Mouse (Mus musculus) stomach, embryonic 15.5 days (tissue): ENCODE data around the gene Tob2. TPM values are rescaled to one million over a fixed set of nuclear protein-coding genes. Genes with fewer than 3 reads are reported as not detected.

Source experiments
- ATAC-seq: fragments of 200-750 bp; cut with Nextera tagmentation; 2 replicates; pipeline ENCODE4 v1.8.0; 2017; ENCODE audit warnings: low read depth, moderate number of reproducible peaks, moderate TSS enrichment; ENCODE audit not compliant: insufficient read depth, low FRiP score
- H3K27ac ChIP-seq: fragments of 300-500 bp; sonication (generic); 2 replicates; pipeline ENCODE4 v1.5.1; 2015; ENCODE audit warnings: mild to moderate bottlenecking, inconsistent platforms
- H3K27me3 ChIP-seq: fragments of 300-500 bp; sonication (generic); replicated peaks from 2 replicates; pipeline ENCODE4 v1.6.1; 2015; ENCODE audit warnings: inconsistent platforms
- H3K36me3 ChIP-seq: fragments of 300-500 bp; sonication (generic); 2 replicates; pipeline ENCODE4 v1.6.1; 2015; ENCODE audit warnings: inconsistent platforms
- H3K4me1 ChIP-seq: fragments of 300-500 bp; sonication (generic); 2 replicates; pipeline ENCODE4 v1.6.1; 2015; ENCODE audit warnings: inconsistent platforms
- H3K4me2 ChIP-seq: fragments of 300-500 bp; sonication (generic); 2 replicates; pipeline ENCODE4 v1.6.1; 2015; ENCODE audit warnings: mild to moderate bottlenecking, inconsistent platforms
- H3K4me3 ChIP-seq: fragments of 300-500 bp; sonication (generic); replicated peaks from 2 replicates; pipeline ENCODE4 v1.5.1; 2015; ENCODE audit warnings: inconsistent platforms
- H3K9ac ChIP-seq: fragments of 300-500 bp; sonication (generic); 2 replicates; pipeline ENCODE4 v1.6.1; 2015; ENCODE audit warnings: inconsistent platforms
- H3K9me3 ChIP-seq: fragments of 300-500 bp; sonication (generic); 2 replicates; pipeline ENCODE4 v1.6.1; 2016; ENCODE audit warnings: inconsistent platforms
- WGBS: fragments of 180-500 bp; shearing (Covaris S2); methylation state at CpG from one replicate; pipeline ENCODE4 v1.1.7; 2015; 5-methylcytosine and 5-hydroxymethylcytosine counted together
- polyA plus RNA-seq: library from polyadenylated mRNA; unstranded; fragments of >200 nt; fragmentation: Nextera tagmentation; extraction: Ambion mirVana; gene quantifications from 2 replicates; pipeline ENCODE4 v1.2.1, GENCODE M21; 2015

Gene Tob2
- polyA plus RNA-seq, 1 experiment from 2014 or later: 26.6 TPM

DNA sequence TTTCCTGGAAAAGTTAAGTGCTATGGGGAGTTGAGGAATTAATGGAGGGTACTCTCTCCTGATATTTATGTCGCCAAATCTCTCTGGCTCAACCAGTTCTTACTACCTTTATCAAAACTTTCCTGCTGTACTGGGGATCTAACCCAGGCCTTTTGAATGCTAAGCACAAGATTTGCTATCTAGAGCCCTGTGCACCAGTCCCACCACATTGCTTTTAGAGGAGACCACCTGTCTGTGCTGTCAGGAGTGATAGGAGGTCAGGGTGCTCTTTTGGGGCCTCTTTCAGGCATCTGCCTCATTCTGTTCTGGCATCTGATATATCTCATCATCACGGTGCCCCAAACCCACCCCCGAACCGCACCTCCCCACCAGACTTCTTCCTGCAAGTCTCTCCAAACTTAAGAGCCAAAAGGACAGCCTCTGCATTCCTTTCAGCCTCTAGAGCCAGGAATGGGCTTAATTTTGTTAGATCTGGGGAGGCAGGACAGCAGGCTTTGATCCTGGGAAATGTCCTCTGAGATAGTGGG is 55.1 kb downstream of the Tob2 start:
- no peak overlapping the region for H3K9ac ChIP-seq
- no peaks in the 10 kb centered on the region for H3K27me3 ChIP-seq
- H3K36me3 ChIP-seq: no peaks in the 10 kb centered on the region
- ATAC-seq: no peak
- peak overlapping the region; percentile 46 for H3K4me3 ChIP-seq
- WGBS: 54% methylated on average over 4 of the region's 4 CpGs
- peaks cover 35% of the 10 kb centered on the region for H3K4me1 ChIP-seq
- peak overlapping the region; percentile 89 for H3K27ac ChIP-seq
- H3K9me3 ChIP-seq: no peaks in the 10 kb centered on the region
- H3K4me2 ChIP-seq: peak overlapping the region; percentile 83

DNA sequence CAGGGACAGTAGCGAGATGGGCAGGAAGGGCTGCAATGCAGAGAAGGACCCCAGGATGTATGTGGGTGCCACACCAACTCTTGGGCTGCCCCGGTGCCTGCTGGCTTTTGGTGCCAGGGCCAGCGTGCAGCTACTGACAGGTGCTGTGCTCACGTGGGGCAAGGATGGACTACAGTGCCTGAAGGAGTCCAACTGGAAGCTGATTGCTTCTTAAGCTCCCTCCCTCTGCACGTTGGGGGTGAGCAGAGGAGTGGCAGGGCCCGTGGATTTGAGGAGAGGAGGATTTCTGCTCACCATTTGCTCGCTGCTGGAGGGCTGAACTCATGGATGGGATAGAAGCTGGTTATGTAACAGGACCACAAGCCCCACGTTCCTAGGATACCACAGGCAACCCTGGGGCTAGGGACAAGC is 55.6 kb downstream of the Tob2 start:
- Histone ChIP-seq H3K4me1 (peaks cover 35% of the 10 kb centered on the region), H3K27ac (peak overlapping the region; percentile 89), H3K9ac (peak overlapping the region; percentile 20; the same call in 1 of the 2 replicates), H3K9me3 (no peaks in the 10 kb centered on the region), H3K4me3 (peak overlapping the region; percentile 46), H3K36me3 (no peaks in the 10 kb centered on the region), H3K27me3 (no peaks in the 10 kb centered on the region), H3K4me2 (peak overlapping the region; percentile 83)
- WGBS: 9% methylated on average over 8 of the region's 8 CpGs
- ATAC-seq: peak; percentile 7; the same call in 1 of the 2 replicates

DNA sequence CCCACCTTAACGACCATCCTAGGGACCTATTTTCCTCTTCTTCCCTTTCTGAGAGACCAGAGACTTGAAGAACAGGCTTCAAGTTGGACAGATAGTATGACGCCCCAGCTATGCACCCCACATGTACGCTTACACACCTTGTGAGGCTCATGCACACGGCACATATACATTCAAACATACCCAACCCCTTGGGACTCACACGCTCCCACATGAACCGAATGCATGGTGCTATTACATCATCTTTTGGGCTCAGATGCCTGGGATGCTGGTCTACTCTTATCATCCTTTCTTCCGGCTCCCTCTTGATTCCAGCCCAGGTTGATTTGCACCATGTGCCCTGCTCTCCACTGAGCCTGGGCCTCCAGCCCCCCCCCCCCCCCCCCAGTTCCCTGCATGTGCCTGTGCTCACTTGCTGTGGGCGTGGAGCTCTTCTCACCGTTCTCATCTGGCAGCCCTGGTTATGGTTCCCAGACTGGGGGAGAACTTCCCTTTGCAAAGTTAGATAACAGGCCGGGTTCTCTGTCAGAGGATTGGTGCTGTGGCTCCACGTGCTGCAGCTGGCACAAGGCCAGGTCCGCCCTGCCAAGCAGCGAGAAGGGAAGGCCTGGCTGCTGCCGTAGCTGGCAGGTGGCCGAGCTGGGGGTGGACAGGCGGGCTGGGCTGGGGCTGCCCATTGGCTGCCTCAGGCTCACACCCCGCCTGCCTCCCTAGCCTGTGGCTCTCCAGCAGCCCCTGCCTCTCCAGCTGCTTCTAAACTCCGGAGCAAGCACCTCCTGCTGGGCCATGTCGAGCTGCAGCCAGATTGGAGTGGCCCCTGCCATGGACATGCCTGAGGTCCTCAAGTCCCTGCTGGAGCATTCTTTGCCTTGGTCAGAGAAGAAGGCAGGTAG is 56.4 kb downstream of the Tob2 start, which contains the start of gene Tef:
Gene Tef, plus strand, starts transcription at position 421 of the 890 bp plus-strand sequence.
- H3K36me3 ChIP-seq: no peaks in the 10 kb centered on the region
- peak within 1 kb of the TSS; percentile 20; the same call in 1 of the 2 replicates for H3K9ac ChIP-seq
- peak within 1 kb of the TSS; percentile 89 for H3K27ac ChIP-seq
- H3K4me3 ChIP-seq: peak within 1 kb of the TSS; percentile 46
- H3K4me2 ChIP-seq: peak within 1 kb of the TSS; percentile 83
- WGBS: 16% methylated on average over 19 of the region's 19 CpGs
- ATAC-seq: peak; percentile 98
- H3K9me3 ChIP-seq: no peaks in the 10 kb centered on the region
- H3K4me1 ChIP-seq: peaks cover 35% of the 10 kb centered on the region
- H3K27me3 ChIP-seq: no peaks in the 10 kb centered on the region

DNA sequence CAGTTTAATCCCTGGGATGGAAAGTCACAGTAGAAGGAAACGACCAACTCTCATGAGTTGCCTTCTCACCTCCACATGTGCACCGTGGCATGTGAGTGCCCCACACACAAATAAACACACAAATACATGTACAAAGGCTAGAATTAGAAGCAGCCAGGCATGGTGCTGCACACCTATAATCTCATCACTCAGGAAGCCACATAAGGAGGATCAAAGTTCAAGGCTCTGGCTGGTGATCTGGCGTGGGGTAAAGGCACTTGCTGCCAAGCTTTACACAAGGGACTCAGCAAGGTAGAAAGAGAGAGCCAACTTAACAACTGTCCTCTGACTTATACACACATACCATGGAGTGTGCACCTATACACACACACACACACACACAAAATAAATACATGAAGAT is 58.2 kb downstream of the Tob2 start:
- Histone ChIP-seq H3K4me3 (no peak overlapping the region), H3K27ac (no peak overlapping the region), H3K9me3 (no peaks in the 10 kb centered on the region), H3K27me3 (no peaks in the 10 kb centered on the region), H3K9ac (no peak overlapping the region), H3K36me3 (no peaks in the 10 kb centered on the region), H3K4me1 (peaks cover 28% of the 10 kb centered on the region), H3K4me2 (no peak overlapping the region)
- ATAC-seq: no peak
- WGBS: 67% methylated on average over 3 of the region's 3 CpGs

DNA sequence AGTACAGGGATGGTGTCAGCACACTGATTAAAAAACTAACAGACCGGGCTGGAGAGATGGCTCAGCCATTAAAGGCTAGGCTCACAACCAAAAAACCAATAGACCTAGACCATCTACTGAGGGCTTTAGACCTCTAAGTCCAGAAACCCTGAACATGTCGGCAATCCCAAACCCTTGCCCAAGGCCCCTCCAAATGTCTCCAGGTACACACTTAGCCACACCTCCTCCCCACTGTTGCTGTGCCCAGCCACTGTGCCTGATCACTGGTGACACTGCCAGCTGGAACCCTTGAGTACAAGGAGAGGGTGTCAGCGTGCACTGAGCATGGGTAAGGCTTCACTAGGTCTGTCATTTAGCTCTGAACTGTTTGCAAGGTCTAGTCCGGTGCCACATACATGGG is 60.2 kb downstream of the Tob2 start:
- 89% methylated on average over 4 of the region's 4 CpGs for WGBS
- Histone ChIP-seq H3K4me3 (no peak overlapping the region), H3K27me3 (no peaks in the 10 kb centered on the region), H3K4me1 (peaks cover 14% of the 10 kb centered on the region), H3K36me3 (peaks cover 11% of the 10 kb centered on the region; the same call in 1 of the 2 replicates), H3K27ac (no peak overlapping the region), H3K4me2 (no peak overlapping the region), H3K9me3 (no peaks in the 10 kb centered on the region), H3K9ac (no peak overlapping the region)
- ATAC-seq: no peak

Other genes with a start within 250 kb of the Tob2 start
- gene L3mbtl2, start 194.9 kb downstream of the Tob2 start, polyA plus RNA-seq: 19.3 and 19.7 TPM in 2 replicates
- gene Chadl, start 161.5 kb downstream of the Tob2 start, polyA plus RNA-seq: 3.7 and 4.1 TPM in 2 replicates
- gene Zc3h7b, start 113.7 kb downstream of the Tob2 start, polyA plus RNA-seq: 23.8 and 24.1 TPM in 2 replicates
- 97.8 and 106 TPM in 2 replicates for gene Rangap1, start 113.3 kb downstream of the Tob2 start, polyA plus RNA-seq
- 24.1 and 24.6 TPM in 2 replicates for gene Tef, start 56.4 kb downstream of the Tob2 start, polyA plus RNA-seq
- gene Phf5a, start 13.1 kb upstream of the Tob2 start, polyA plus RNA-seq: 128 and 134 TPM in 2 replicates
- 153 and 185 TPM in 2 replicates for gene Aco2, start 13.5 kb upstream of the Tob2 start, polyA plus RNA-seq
- 58.1 and 65.4 TPM in 2 replicates for gene Polr3h, start 67.4 kb upstream of the Tob2 start, polyA plus RNA-seq
- 15.7 and 16.7 TPM in 2 replicates for gene Csdc2, start 78.0 kb upstream of the Tob2 start, polyA plus RNA-seq
- gene Pmm1, start 102.1 kb upstream of the Tob2 start, polyA plus RNA-seq: 27.5 and 28.9 TPM in 2 replicates
- gene 1700029P11Rik, start 121.7 kb upstream of the Tob2 start, polyA plus RNA-seq: not detected in 2 replicates
- gene Xrcc6, start 129.0 kb upstream of the Tob2 start, polyA plus RNA-seq: 76.6 and 83.2 TPM in 2 replicates
- 23.0 and 23.4 TPM in 2 replicates for gene Desi1, start 175.1 kb upstream of the Tob2 start, polyA plus RNA-seq
- 259 and 287 TPM in 2 replicates for gene Snu13, start 188.8 kb upstream of the Tob2 start, polyA plus RNA-seq
- gene 4930407I10Rik, start 200.4 kb upstream of the Tob2 start, polyA plus RNA-seq: not detected in 2 replicates
- not detected in 2 replicates for gene Mei1, start 211.2 kb upstream of the Tob2 start, polyA plus RNA-seq